ENCODE assay signal across 11 mouse cellular contexts in genomic region chr10:77146901-77147463, GRCm38 (mm10). TPM values are rescaled to one million over a fixed set of nuclear protein-coding genes. Genes with fewer than 3 reads are reported as not detected.
DNase-seq lines count a peak whose midpoint lies in the region; ATAC-seq and TF ChIP-seq lines count a peak whose summit lies in the region.
"Had no signal": no experiment of that assay in that cellular context is flagged by ENCODE, and none has a peak within 500 bp of the region (broad histone marks: within the 10 kb centered on the region; RNA-seq: fewer than 3 reads in every experiment).

No protein-coding gene starts in this region.

- H3K27ac ChIP-seq in liver, embryonic 12.5 days, result no peak overlapping the region
- no peak overlapping the region for H3K27ac ChIP-seq in liver, embryonic 11.5 days (ENCODE audit: low read depth, low read length)
- H3K27ac ChIP-seq: limb, embryonic 12.5 days; neural tube, embryonic 13.5 days had no signal

- no peaks in the 10 kb centered on the region for H3K9me3 ChIP-seq in liver, embryonic 12.5 days (replicated peaks)
- H3K9me3 ChIP-seq in liver, embryonic 11.5 days (ENCODE audit: control insufficient read depth, low read length), result no peaks in the 10 kb centered on the region
- H3K9me3 ChIP-seq: limb, embryonic 12.5 days; neural tube, embryonic 13.5 days had no signal

- no peak overlapping the region for H3K9ac ChIP-seq in liver, embryonic 12.5 days
- no peak overlapping the region for H3K9ac ChIP-seq in liver, embryonic 11.5 days (ENCODE audit: low read depth, low read length)
- H3K9ac ChIP-seq: limb, embryonic 12.5 days; neural tube, embryonic 13.5 days had no signal

- H3K36me3 ChIP-seq in liver, embryonic 12.5 days, result no peaks in the 10 kb centered on the region
- no peaks in the 10 kb centered on the region; the same call in 1 of the 2 replicates for H3K36me3 ChIP-seq in liver, embryonic 11.5 days (ENCODE audit: control insufficient read depth, insufficient read depth, low read length)
- H3K36me3 ChIP-seq: limb, embryonic 12.5 days; neural tube, embryonic 13.5 days had no signal

- ATAC-seq in liver, embryonic 12.5 days, result peak; percentile 11; the same call in 1 of the 2 replicates
- ATAC-seq in liver, embryonic 11.5 days (replicated peaks; ENCODE audit: low FRiP score), result no peak

- H3K4me1 ChIP-seq in liver, embryonic 12.5 days, result peaks cover 62% of the 10 kb centered on the region
- H3K4me1 ChIP-seq in liver, embryonic 11.5 days (replicated peaks; ENCODE audit: control insufficient read depth, insufficient read depth, low read length), result peaks cover 27% of the 10 kb centered on the region

- whole genome bisulfite sequencing in liver, embryonic 12.5 days (ENCODE audit: insufficient replicate concordance), result 78% methylated on average over 4 of the region's 4 CpGs
- 88% methylated on average over 4 of the region's 4 CpGs for WGBS in liver, embryonic 11.5 days

- 0 out of 2 replicates have a peak, but pooled peaks cover 9% of the 10 kb centered on the region for H3K27me3 ChIP-seq in liver, embryonic 12.5 days (replicated peaks)
- no peaks in the 10 kb centered on the region for H3K27me3 ChIP-seq in liver, embryonic 11.5 days (replicated peaks; ENCODE audit: control insufficient read depth, insufficient read depth, low read length)
- H3K27me3 ChIP-seq: neural tube, embryonic 13.5 days had no signal

- H3K4me3 ChIP-seq in liver, embryonic 12.5 days, result no peak overlapping the region
- no peak overlapping the region for H3K4me3 ChIP-seq in liver, embryonic 11.5 days (ENCODE audit: low read depth, low read length)
- H3K4me3 ChIP-seq: limb, embryonic 12.5 days; neural tube, embryonic 13.5 days had no signal

- DNase-seq in liver, embryonic 11.5 days (ENCODE audit: low spot score), result no peak
- DNase-seq in brain, embryonic 14.5 days (ENCODE audit: low read depth), result peak; percentile 23
- peak; percentile 97 for DNase-seq in kidney, adult 9 months
- peak; percentile 35 for DNase-seq in lung, postnatal 36 days
- no peak for DNase-seq in T-cell, adult 2 months (ENCODE audit: low spot score)
- no peak for DNase-seq in layer of hippocampus, adult 8-10 months (ENCODE audit: low spot score in 2 of 2)
- no peak for DNase-seq in layer of hippocampus, postnatal 25 days (ENCODE audit: extremely low spot score in 1 of 2, low spot score in 1 of 2)
- DNase-seq: cerebellum, postnatal 25 days had no signal

- TF ChIP-seq POLR2A in brain, embryonic 14.5 days (IDR thresholded peaks at IDR 0.05; ENCODE audit: borderline replicate concordance, extremely low read depth, insufficient read depth, insufficient read length, poor library complexity, severe bottlenecking), result no peak

- TF ChIP-seq CTCF in brain, embryonic 14.5 days (IDR thresholded peaks at IDR 0.05; ENCODE audit: borderline replicate concordance, extremely low read depth, insufficient read depth, insufficient read length), result no peak

- H3K4me2 ChIP-seq in liver, embryonic 12.5 days, result no peak overlapping the region
- H3K4me2 ChIP-seq in liver, embryonic 11.5 days, result no peak overlapping the region
- H3K4me2 ChIP-seq: limb, embryonic 12.5 days; neural tube, embryonic 13.5 days had no signal

RNA-seq across cellular contexts. Expression of gene Col18a1, which starts 19.4 kb away (rescaled TPM):
- polyA plus RNA-seq in liver, embryonic 12.5 days (2016; fragmentation: Nextera tagmentation; extraction: Ambion mirVana), result 38.3 and 42.4 TPM in 2 replicates
- 55.3 and 60.2 TPM in 2 replicates for polyA plus RNA-seq in liver, embryonic 11.5 days (2014; fragmentation: Nextera tagmentation; extraction: Ambion mirVana)
- 24.5 and 45.2 TPM in 2 replicates for polyA plus RNA-seq in brain, embryonic 14.5 days (2012; rRNA removed)
- 1 to 10 TPM; 3.9 to 4.5 (median 4.3) TPM for total RNA-seq in layer of hippocampus, adult 8-10 months (2022)
- total RNA-seq in layer of hippocampus, postnatal 25 days (2021), result 1 to 10 TPM; 3.3 to 3.8 TPM

Comparison
In these comparisons a context has a peak if more than half of its experiments do, and no peak if none do; other contexts are left out.
1. DNase-seq: peak in brain, embryonic 14.5 days (single experiment), kidney, adult 9 months (single experiment) and lung, postnatal 36 days (single experiment); none in liver, embryonic 11.5 days (single experiment), T-cell, adult 2 months (single experiment), layer of hippocampus, adult 8-10 months (0 of 2) and layer of hippocampus, postnatal 25 days (0 of 2).